Mouse (Mus musculus): ENCODE measurements around the gene Hdgfl3. TPM values are rescaled to one million over a fixed set of nuclear protein-coding genes. Genes with fewer than 3 reads are reported as not detected.

Hdgfl3 gene
- polyA plus RNA-seq, 1 experiment from 2014 or later = 54.1 TPM

GRCm38 (mm10) chr7:81881600-81881999 lies 52.7 kb downstream of the Hdgfl3 start:
- Histone ChIP-seq H3K9ac (replicated peaks) (no peak overlapping the region), H3K9me3 (no peaks in the 10 kb centered on the region), H3K4me3 (no peak overlapping the region), H3K4me1 (no peaks in the 10 kb centered on the region), H3K4me2 (replicated peaks) (no peak overlapping the region), H3K27ac (replicated peaks) (no peak overlapping the region), H3K36me3 (peaks cover 11% of the 10 kb centered on the region), H3K27me3 (no peaks in the 10 kb centered on the region)
- 89% methylated on average over 3 of the region's 3 CpGs for WGBS
- no peak for ATAC-seq (ENCODE audit: low FRiP score, low read depth)

GRCm38 (mm10) chr7:81880797-81881196 lies 53.5 kb downstream of the Hdgfl3 start:
- H3K4me1 ChIP-seq = no peaks in the 10 kb centered on the region

GRCm38 (mm10) chr7:81880286-81880685 lies 54.0 kb downstream of the Hdgfl3 start:
- no peak overlapping the region for H3K9ac ChIP-seq (replicated peaks)
- ATAC-seq (ENCODE audit: low FRiP score, low read depth) = no peak
- H3K4me2 ChIP-seq (replicated peaks) = no peak overlapping the region
- no peaks in the 10 kb centered on the region for H3K27me3 ChIP-seq
- peaks cover 5% of the 10 kb centered on the region for H3K36me3 ChIP-seq
- no peaks in the 10 kb centered on the region for H3K9me3 ChIP-seq
- WGBS = 88% methylated on average over 5 of the region's 5 CpGs
- H3K4me1 ChIP-seq = no peaks in the 10 kb centered on the region
- H3K4me3 ChIP-seq = no peak overlapping the region
- H3K27ac ChIP-seq (replicated peaks) = no peak overlapping the region

More at GRCm38 (mm10) chr7:81880797-81881196, 53.5 kb downstream of the Hdgfl3 start:
- Histone ChIP-seq H3K9me3 (no peaks in the 10 kb centered on the region), H3K27ac (replicated peaks) (no peak overlapping the region), H3K9ac (replicated peaks) (no peak overlapping the region), H3K36me3 (peaks cover 6% of the 10 kb centered on the region), H3K4me3 (no peak overlapping the region), H3K27me3 (no peaks in the 10 kb centered on the region), H3K4me2 (replicated peaks) (no peak overlapping the region)
- no peak for ATAC-seq (ENCODE audit: low FRiP score, low read depth)
- WGBS = 92% methylated on average over 4 of the region's 4 CpGs

GRCm38 (mm10) chr7:81875372-81875771 lies 58.9 kb downstream of the Hdgfl3 start:
- WGBS = 93% methylated on average over 9 of the region's 9 CpGs
- no peaks in the 10 kb centered on the region for H3K4me1 ChIP-seq

GRCm38 (mm10) chr7:81874636-81875035 lies 59.6 kb downstream of the Hdgfl3 start:
- 85% methylated on average over 6 of the region's 6 CpGs for WGBS
- Histone ChIP-seq H3K36me3 (peaks cover 5% of the 10 kb centered on the region), H3K4me3 (no peak overlapping the region), H3K9me3 (no peaks in the 10 kb centered on the region), H3K4me2 (replicated peaks) (no peak overlapping the region), H3K27me3 (no peaks in the 10 kb centered on the region), H3K9ac (replicated peaks) (no peak overlapping the region), H3K4me1 (no peaks in the 10 kb centered on the region), H3K27ac (replicated peaks) (no peak overlapping the region)
- ATAC-seq (ENCODE audit: low FRiP score, low read depth) = no peak

More at GRCm38 (mm10) chr7:81875372-81875771, 58.9 kb downstream of the Hdgfl3 start:
- Histone ChIP-seq H3K36me3 (peaks cover 5% of the 10 kb centered on the region), H3K9ac (replicated peaks) (no peak overlapping the region), H3K4me2 (replicated peaks) (no peak overlapping the region), H3K27ac (replicated peaks) (no peak overlapping the region), H3K4me3 (no peak overlapping the region), H3K27me3 (no peaks in the 10 kb centered on the region), H3K9me3 (no peaks in the 10 kb centered on the region)
- ATAC-seq (ENCODE audit: low FRiP score, low read depth) = no peak

- H3K4me2 ChIP-seq (replicated peaks) = no peak overlapping the region
Observed at GRCm38 (mm10) chr7:81873807-81874206, 60.5 kb downstream of the Hdgfl3 start.

GRCm38 (mm10) chr7:81872493-81873013 lies 61.7 kb downstream of the Hdgfl3 start:
- Histone ChIP-seq H3K4me2 (replicated peaks) (no peak overlapping the region), H3K9me3 (no peaks in the 10 kb centered on the region)
- WGBS = 83% methylated on average over 13 of the region's 13 CpGs

More at GRCm38 (mm10) chr7:81873807-81874206, 60.5 kb downstream of the Hdgfl3 start:
- Histone ChIP-seq H3K36me3 (peaks cover 5% of the 10 kb centered on the region), H3K9ac (replicated peaks) (no peak overlapping the region), H3K9me3 (no peaks in the 10 kb centered on the region), H3K4me3 (no peak overlapping the region), H3K4me1 (no peaks in the 10 kb centered on the region), H3K27ac (replicated peaks) (no peak overlapping the region), H3K27me3 (no peaks in the 10 kb centered on the region)
- WGBS = 100% methylated on average over 1 of the region's 1 CpGs
- no peak for ATAC-seq (ENCODE audit: low FRiP score, low read depth)

GRCm38 (mm10) chr7:81868158-81868557 lies 66.1 kb downstream of the Hdgfl3 start:
- Histone ChIP-seq H3K4me1 (no peaks in the 10 kb centered on the region), H3K9me3 (no peaks in the 10 kb centered on the region), H3K9ac (replicated peaks) (no peak overlapping the region), H3K36me3 (no peaks in the 10 kb centered on the region), H3K4me3 (no peak overlapping the region), H3K4me2 (replicated peaks) (no peak overlapping the region), H3K27me3 (no peaks in the 10 kb centered on the region), H3K27ac (replicated peaks) (no peak overlapping the region)
- 33% methylated on average over 6 of the region's 6 CpGs for WGBS
- ATAC-seq (ENCODE audit: low FRiP score, low read depth) = peak; percentile 75

More at GRCm38 (mm10) chr7:81872493-81873013, 61.7 kb downstream of the Hdgfl3 start:
- Histone ChIP-seq H3K27ac (replicated peaks) (no peak overlapping the region), H3K27me3 (no peaks in the 10 kb centered on the region), H3K4me3 (no peak overlapping the region), H3K9ac (replicated peaks) (no peak overlapping the region), H3K4me1 (no peaks in the 10 kb centered on the region), H3K36me3 (no peaks in the 10 kb centered on the region)
- ATAC-seq (ENCODE audit: low FRiP score, low read depth) = no peak

- Histone ChIP-seq H3K4me1 (no peaks in the 10 kb centered on the region), H3K27ac (replicated peaks) (no peak overlapping the region), H3K27me3 (no peaks in the 10 kb centered on the region), H3K36me3 (no peaks in the 10 kb centered on the region), H3K9me3 (no peaks in the 10 kb centered on the region), H3K9ac (replicated peaks) (no peak overlapping the region), H3K4me3 (no peak overlapping the region), H3K4me2 (replicated peaks) (no peak overlapping the region)
- WGBS = 92% methylated on average over 9 of the region's 9 CpGs
- ATAC-seq (ENCODE audit: low FRiP score, low read depth) = no peak
Observed at GRCm38 (mm10) chr7:81867231-81867930, 66.9 kb downstream of the Hdgfl3 start.

GRCm38 (mm10) chr7:81865937-81866336 lies 68.3 kb downstream of the Hdgfl3 start:
- Histone ChIP-seq H3K4me1 (no peaks in the 10 kb centered on the region), H3K4me3 (no peak overlapping the region), H3K27me3 (0 out of 2 replicates have a peak, but pooled peaks cover 10% of the 10 kb centered on the region), H3K9me3 (no peaks in the 10 kb centered on the region), H3K27ac (replicated peaks) (no peak overlapping the region), H3K9ac (replicated peaks) (no peak overlapping the region), H3K36me3 (no peaks in the 10 kb centered on the region), H3K4me2 (replicated peaks) (no peak overlapping the region)
- WGBS = 94% methylated on average over 6 of the region's 6 CpGs
- no peak for ATAC-seq (ENCODE audit: low FRiP score, low read depth)

GRCm38 (mm10) chr7:81864552-81864951 lies 69.7 kb downstream of the Hdgfl3 start:
- Histone ChIP-seq H3K4me2 (replicated peaks) (no peak overlapping the region), H3K9ac (replicated peaks) (no peak overlapping the region), H3K4me3 (no peak overlapping the region), H3K4me1 (peaks cover 1% of the 10 kb centered on the region; the same call in 1 of the 2 replicates), H3K36me3 (no peaks in the 10 kb centered on the region), H3K27ac (replicated peaks) (no peak overlapping the region), H3K27me3 (peaks cover 24% of the 10 kb centered on the region; the same call in 1 of the 2 replicates), H3K9me3 (no peaks in the 10 kb centered on the region)
- ATAC-seq (ENCODE audit: low FRiP score, low read depth) = no peak
- WGBS = 91% methylated on average over 6 of the region's 6 CpGs
